Mouse (Mus musculus): ENCODE data around the gene Pagr1a. TPM values are rescaled to one million over a fixed set of nuclear protein-coding genes. Genes with fewer than 3 reads are reported as not detected.

The Pagr1a gene
- total and polyA plus RNA-seq, 2 experiments from 2014 or later, result 19.2 to 31.6 TPM

- Histone ChIP-seq H3K4me3 (ENCODE audit: low read depth, low read length) (no peak overlapping the region), H3K27me3 (ENCODE audit: insufficient read depth, low read length) (no peaks in the 10 kb centered on the region), H3K36me3 (ENCODE audit: insufficient read depth) (no peaks in the 10 kb centered on the region), H3K9ac (no peak overlapping the region), H3K9me3 (ENCODE audit: low read length) (no peaks in the 10 kb centered on the region), H3K4me2 (ENCODE audit: low read depth) (no peak overlapping the region), H3K27ac (ENCODE audit: low read depth, low read length) (no peak overlapping the region), H3K4me1 (ENCODE audit: insufficient read depth) (no peaks in the 10 kb centered on the region)
- ATAC-seq (no peak), DNase-seq (no peak)
- no peak for TF ChIP-seq CTCF (IDR thresholded peaks at IDR 0.05; ENCODE audit: low read depth)
- 90% methylated on average over 5 of the region's 5 CpGs for WGBS
Observed at GRCm38 (mm10) chr7:127003620-127004019, 13.5 kb downstream of the Pagr1a start.

DNA sequence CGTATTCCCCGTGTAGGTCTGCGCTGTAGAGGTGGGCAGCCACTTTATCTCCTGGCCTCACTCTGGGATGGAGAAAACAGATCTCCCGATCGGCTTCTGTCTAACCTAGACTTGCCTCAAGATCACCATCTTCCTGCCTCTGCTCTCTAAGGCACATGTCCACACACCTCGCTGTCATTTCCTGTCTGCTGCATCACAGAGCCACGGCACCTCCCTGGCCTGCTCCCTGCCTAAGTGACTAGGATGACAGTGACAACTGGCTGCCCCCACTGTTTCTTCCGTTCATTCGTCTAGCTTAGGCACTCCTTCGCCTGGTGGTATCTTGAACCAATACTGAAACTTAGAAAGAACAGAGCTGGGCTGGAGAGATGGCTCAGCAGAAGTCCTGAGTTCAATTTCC, 17.6 kb downstream of the Pagr1a start:
- Histone ChIP-seq H3K4me2 (ENCODE audit: low read depth) (no peak overlapping the region), H3K4me1 (ENCODE audit: insufficient read depth) (no peaks in the 10 kb centered on the region), H3K27ac (ENCODE audit: low read depth, low read length) (no peak overlapping the region), H3K9ac (no peak overlapping the region), H3K9me3 (ENCODE audit: low read length) (no peaks in the 10 kb centered on the region), H3K36me3 (ENCODE audit: insufficient read depth) (no peaks in the 10 kb centered on the region), H3K4me3 (ENCODE audit: low read depth, low read length) (no peak overlapping the region), H3K27me3 (ENCODE audit: insufficient read depth, low read length) (no peaks in the 10 kb centered on the region)
- ATAC-seq (no peak), DNase-seq (no peak)
- WGBS, result 87% methylated on average over 10 of the region's 10 CpGs
- no peak for TF ChIP-seq CTCF (IDR thresholded peaks at IDR 0.05; ENCODE audit: low read depth)

- H3K4me2 ChIP-seq (ENCODE audit: low read depth), result no peak overlapping the region
- H3K9ac ChIP-seq, result no peak overlapping the region
- H3K36me3 ChIP-seq (ENCODE audit: insufficient read depth), result no peaks in the 10 kb centered on the region
- TF ChIP-seq CTCF (IDR thresholded peaks at IDR 0.05; ENCODE audit: low read depth), result no peak
- H3K27ac ChIP-seq (ENCODE audit: low read depth, low read length), result no peak overlapping the region
- no peaks in the 10 kb centered on the region for H3K27me3 ChIP-seq (ENCODE audit: insufficient read depth, low read length)
- H3K4me1 ChIP-seq (ENCODE audit: insufficient read depth), result no peaks in the 10 kb centered on the region
- H3K9me3 ChIP-seq (ENCODE audit: low read length), result no peaks in the 10 kb centered on the region
- no peak overlapping the region for H3K4me3 ChIP-seq (ENCODE audit: low read depth, low read length)
- WGBS, result 80% methylated on average over 4 of the region's 4 CpGs
- ATAC-seq (no peak), DNase-seq (no peak)
Observed at GRCm38 (mm10) chr7:126996449-126996848, 20.7 kb downstream of the Pagr1a start.

GRCm38 (mm10) chr7:126988816-126989215, 28.3 kb downstream of the Pagr1a start:
- no peak overlapping the region for H3K4me3 ChIP-seq (ENCODE audit: low read depth, low read length)
- ATAC-seq, result no peak
- 75% methylated on average over 8 of the region's 8 CpGs for WGBS
- no peak overlapping the region for H3K9ac ChIP-seq
- no peaks in the 10 kb centered on the region for H3K9me3 ChIP-seq (ENCODE audit: low read length)
- H3K36me3 ChIP-seq (ENCODE audit: insufficient read depth), result no peaks in the 10 kb centered on the region
- H3K27ac ChIP-seq (ENCODE audit: low read depth, low read length), result no peak overlapping the region
- no peaks in the 10 kb centered on the region for H3K27me3 ChIP-seq (ENCODE audit: insufficient read depth, low read length)
- no peak for TF ChIP-seq CTCF (IDR thresholded peaks at IDR 0.05; ENCODE audit: low read depth)
- H3K4me1 ChIP-seq (ENCODE audit: insufficient read depth), result 0 out of 2 replicates have a peak, but pooled peaks cover 4% of the 10 kb centered on the region
- H3K4me2 ChIP-seq (ENCODE audit: low read depth), result no peak overlapping the region
- no peak for DNase-seq

DNA sequence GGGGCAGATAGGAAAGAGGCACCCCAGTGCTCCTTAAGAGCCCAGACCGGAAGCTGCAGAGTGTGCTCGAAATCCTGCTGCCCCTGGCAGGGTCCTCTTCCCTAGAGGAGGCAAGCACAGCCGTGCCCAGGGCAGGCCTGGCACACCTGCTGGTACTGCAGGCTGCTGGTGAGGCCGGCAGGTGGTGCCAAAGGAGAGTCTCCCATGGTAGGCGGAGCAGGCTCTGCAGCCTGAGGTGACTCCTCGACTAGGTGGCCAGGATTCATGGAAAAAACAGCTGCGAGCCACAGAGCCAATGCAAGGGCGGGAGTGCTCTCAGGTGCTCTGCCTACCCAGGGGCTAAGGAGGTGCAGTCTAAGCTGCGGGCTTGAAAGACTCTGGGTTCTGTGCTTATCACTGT, 30.8 kb downstream of the Pagr1a start:
- H3K4me1 ChIP-seq (ENCODE audit: insufficient read depth), result 0 out of 2 replicates have a peak, but pooled peaks cover 4% of the 10 kb centered on the region
- peak; percentile 56 for DNase-seq
- ATAC-seq, result peak; percentile 64
- no peak overlapping the region for H3K4me3 ChIP-seq (ENCODE audit: low read depth, low read length)
- peak; percentile 62 for TF ChIP-seq CTCF (IDR thresholded peaks at IDR 0.05; ENCODE audit: low read depth)
- no peak overlapping the region for H3K4me2 ChIP-seq (ENCODE audit: low read depth)
- 43% methylated on average over 9 of the region's 9 CpGs for WGBS
- H3K27ac ChIP-seq (ENCODE audit: low read depth, low read length), result no peak overlapping the region
- H3K36me3 ChIP-seq (ENCODE audit: insufficient read depth), result peaks cover 8% of the 10 kb centered on the region
- no peaks in the 10 kb centered on the region for H3K9me3 ChIP-seq (ENCODE audit: low read length)
- H3K9ac ChIP-seq, result no peak overlapping the region
- no peaks in the 10 kb centered on the region for H3K27me3 ChIP-seq (ENCODE audit: insufficient read depth, low read length)

DNA sequence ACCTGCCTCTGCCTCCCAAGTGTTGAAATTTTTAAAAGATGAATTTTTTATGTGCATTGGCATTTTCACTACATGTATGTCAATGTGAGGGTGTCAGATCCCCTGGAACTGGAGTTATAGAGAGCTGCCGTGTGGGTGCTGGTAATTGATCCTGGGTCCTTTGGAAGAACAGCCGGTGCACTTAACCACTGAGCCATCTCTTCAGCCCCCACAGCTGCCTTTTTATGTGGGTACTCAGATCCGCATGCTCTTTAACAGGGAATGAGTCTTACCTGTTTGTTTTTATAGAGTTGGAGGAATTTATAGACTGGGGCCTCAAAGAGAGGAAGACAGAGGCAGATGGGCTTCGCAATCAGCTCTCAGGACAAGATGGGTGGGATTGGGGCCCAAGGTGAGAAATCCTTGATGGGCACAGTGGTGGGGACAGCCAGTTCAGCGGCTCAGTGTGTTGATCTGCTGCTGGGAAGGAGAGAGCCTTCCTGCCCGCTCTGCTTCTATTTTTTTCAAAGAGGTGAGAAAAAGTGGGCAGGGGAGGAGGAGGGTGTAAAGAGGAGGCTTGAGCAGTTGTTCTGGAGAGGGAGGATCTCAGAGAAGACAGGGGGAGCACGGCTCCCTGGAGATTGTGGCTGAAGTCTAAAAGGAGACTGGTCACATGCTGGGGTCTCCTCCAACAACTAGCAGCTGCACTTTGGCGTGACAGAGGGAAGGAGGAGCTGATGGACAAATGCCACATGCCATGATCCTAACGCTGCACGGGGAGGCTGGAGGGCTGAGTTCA, 32.3 kb downstream of the Pagr1a start:
- Histone ChIP-seq H3K36me3 (ENCODE audit: insufficient read depth) (peaks cover 17% of the 10 kb centered on the region), H3K9ac (no peak overlapping the region), H3K4me3 (ENCODE audit: low read depth, low read length) (no peak overlapping the region), H3K9me3 (ENCODE audit: low read length) (no peaks in the 10 kb centered on the region), H3K4me2 (ENCODE audit: low read depth) (no peak overlapping the region), H3K27me3 (ENCODE audit: insufficient read depth, low read length) (no peaks in the 10 kb centered on the region), H3K4me1 (ENCODE audit: insufficient read depth) (0 out of 2 replicates have a peak, but pooled peaks cover 4% of the 10 kb centered on the region), H3K27ac (ENCODE audit: low read depth, low read length) (no peak overlapping the region)
- no peak for DNase-seq
- WGBS, result 58% methylated on average over 10 of the region's 10 CpGs
- TF ChIP-seq CTCF (IDR thresholded peaks at IDR 0.05; ENCODE audit: low read depth), result no peak
- ATAC-seq, result no peak

- 0 out of 2 replicates have a peak, but pooled peaks cover 4% of the 10 kb centered on the region for H3K4me1 ChIP-seq (ENCODE audit: insufficient read depth)
- ATAC-seq (no peak), DNase-seq (no peak)
- no peak for TF ChIP-seq CTCF (IDR thresholded peaks at IDR 0.05; ENCODE audit: low read depth)
- H3K4me2 ChIP-seq (ENCODE audit: low read depth), result no peak overlapping the region
- no peak overlapping the region for H3K4me3 ChIP-seq (ENCODE audit: low read depth, low read length)
- H3K36me3 ChIP-seq (ENCODE audit: insufficient read depth), result peaks cover 34% of the 10 kb centered on the region
- H3K27me3 ChIP-seq (ENCODE audit: insufficient read depth, low read length), result no peaks in the 10 kb centered on the region
- H3K9me3 ChIP-seq (ENCODE audit: low read length), result no peaks in the 10 kb centered on the region
- no peak overlapping the region for H3K9ac ChIP-seq
- 76% methylated on average over 7 of the region's 7 CpGs for WGBS
- H3K27ac ChIP-seq (ENCODE audit: low read depth, low read length), result no peak overlapping the region
Observed at GRCm38 (mm10) chr7:126983113-126983512, 34.0 kb downstream of the Pagr1a start.

All from forebrain, postnatal 0 days (tissue).